Mouse (Mus musculus) c-Kit-negative CD71-positive TER-119-positive erythroid progenitor cells, embryonic 14.5 days (primary cell): ENCODE measurements around the gene Prickle1.

Experiments
- DNase-seq: peaks from one replicate; pipeline ENCODE4 v3.0.0-alpha.2; 2013; ENCODE audit warnings: low read depth, low spot score

Gene Prickle1

DNA sequence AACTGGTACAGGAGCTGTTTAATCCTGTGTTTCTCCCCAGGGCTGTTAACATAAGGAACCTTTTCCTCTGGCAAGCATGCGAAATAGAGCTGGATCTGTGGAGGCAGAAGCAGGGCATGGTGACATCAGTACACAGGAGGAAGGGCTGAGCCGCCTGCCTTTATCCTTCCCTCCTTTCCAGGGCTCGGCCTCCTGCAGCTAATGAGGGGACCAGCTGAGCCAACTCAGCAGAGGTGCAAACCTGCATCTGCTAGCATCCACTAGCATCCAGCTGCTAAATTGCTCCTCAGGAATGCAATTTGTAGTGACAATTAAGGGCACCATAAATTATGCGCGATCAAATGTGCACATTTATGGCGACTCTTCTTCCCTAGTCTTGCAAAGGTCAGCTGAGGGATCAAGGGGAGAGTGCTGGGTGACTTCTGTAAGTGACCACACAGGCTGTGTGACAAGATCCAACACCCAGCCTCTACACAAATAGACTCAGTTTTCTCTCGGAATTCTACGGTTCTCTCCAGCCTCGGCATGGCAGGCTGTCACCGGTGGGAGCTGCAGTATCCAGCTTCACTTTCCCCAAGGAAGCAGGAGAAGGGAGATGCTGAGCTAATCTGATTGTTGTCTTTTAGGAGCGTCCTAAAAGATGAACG is 84.9 kb downstream of the Prickle1 start:
- no peak for DNase-seq

GRCm38 (mm10) chr15:93504808-93505207 is 90.9 kb downstream of the Prickle1 start:
- no peak for DNase-seq

- DNase-seq, result no peak
Measured at GRCm38 (mm10) chr15:93503201-93503745, 92.4 kb downstream of the Prickle1 start.

DNA sequence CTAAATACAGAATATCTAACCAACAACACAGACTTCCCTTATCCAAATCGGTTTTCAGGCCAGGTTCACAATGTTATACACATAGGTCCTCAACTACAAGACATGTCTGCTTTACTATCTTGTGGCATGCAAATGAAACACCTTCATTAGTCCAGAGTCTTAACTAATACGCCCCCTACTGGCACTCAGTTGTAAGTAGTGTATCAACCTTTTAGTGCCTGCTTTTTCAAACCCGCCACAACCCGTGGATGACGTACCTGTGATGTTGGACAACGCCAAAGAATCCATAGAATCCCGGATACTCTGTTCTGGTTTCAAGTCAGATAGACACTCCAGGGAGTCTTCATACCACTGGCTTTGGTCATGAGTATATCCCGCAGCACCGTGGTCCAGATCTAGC is 93.0 kb downstream of the Prickle1 start:
- DNase-seq, result no peak

DNA sequence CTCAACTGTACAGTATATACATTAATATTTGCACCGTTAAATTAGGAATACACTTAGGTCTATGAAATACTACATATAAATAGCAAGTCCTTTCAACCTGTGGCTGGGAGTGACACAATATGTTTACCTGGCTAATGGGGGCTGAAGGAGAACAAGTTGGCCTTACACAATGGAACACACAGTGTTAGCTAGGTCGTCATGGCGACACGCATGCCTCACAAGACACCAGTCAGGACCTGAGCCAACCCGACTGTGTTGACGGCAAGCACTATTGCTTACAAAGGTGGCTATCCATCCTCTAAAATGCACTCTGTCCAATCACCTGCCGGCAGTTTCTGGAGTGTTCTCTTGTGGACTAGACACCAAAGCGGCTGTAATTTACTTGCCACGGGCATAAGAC is 95.8 kb downstream of the Prickle1 start:
- no peak for DNase-seq

DNA sequence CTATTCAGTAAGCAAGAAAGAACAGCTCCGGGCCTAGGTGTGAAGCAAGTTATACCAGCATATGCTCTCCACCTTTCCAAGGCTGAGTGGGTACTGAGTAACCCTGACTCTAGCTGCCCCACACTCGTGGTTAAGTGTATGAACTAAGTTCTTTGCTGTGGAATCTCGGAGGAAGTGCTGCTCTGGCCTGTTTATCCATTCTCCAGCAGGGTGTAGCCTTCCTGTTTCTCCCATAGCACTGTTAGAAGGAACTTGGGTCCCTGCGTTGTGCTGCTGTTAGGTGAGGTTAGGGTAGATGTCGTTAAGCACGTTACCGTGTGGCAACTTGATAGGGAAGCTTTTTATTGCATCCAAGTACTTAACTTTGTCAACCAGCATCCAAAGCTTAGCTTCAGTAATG is 101.0 kb downstream of the Prickle1 start:
- no peak for DNase-seq

GRCm38 (mm10) chr15:93489597-93489996 is 106.1 kb downstream of the Prickle1 start:
- no peak for DNase-seq

DNA sequence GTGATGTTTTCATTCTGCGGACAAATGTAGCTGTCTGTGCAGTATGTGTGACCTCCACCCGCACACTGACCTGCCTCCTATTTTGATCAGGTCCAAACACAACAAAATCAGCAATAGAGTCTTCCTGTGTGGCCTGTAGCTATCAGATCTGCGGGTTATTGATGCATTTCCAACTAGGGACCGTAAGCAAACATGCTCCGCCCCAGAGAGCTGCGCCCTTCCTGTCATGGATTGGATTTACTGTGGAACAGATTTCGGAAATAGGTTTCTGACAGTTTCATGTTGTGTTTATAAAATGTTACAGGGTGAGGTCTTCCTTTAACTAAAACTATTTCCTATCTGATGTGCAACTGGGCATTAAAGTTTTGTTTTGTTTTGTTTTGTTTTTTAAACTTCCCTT is 109.6 kb downstream of the Prickle1 start:
- DNase-seq, result no peak

GRCm38 (mm10) chr15:93485252-93485651 is 110.4 kb downstream of the Prickle1 start:
- DNase-seq, result no peak

GRCm38 (mm10) chr15:93484261-93484710 is 111.4 kb downstream of the Prickle1 start:
- no peak for DNase-seq

DNA sequence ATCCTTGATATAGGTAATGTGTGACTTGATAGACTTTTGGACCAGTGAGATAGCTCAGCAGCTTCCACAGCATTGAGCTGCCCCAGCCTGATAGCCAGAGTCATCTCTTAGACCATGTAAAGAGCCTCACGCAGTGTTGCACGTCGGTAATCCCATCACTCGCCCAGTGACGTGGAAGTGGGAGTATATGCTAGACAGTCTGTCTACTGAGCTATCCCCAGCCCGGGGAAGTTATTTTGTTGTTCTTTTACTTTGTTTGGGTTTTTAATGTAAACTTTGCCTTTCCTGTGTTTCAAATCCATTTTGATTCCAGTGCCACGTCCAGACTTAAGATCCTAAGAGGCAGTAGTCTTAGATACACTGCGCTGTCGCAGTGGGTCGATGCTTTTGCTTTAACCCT is 114.6 kb downstream of the Prickle1 start:
- DNase-seq, result no peak

DNA sequence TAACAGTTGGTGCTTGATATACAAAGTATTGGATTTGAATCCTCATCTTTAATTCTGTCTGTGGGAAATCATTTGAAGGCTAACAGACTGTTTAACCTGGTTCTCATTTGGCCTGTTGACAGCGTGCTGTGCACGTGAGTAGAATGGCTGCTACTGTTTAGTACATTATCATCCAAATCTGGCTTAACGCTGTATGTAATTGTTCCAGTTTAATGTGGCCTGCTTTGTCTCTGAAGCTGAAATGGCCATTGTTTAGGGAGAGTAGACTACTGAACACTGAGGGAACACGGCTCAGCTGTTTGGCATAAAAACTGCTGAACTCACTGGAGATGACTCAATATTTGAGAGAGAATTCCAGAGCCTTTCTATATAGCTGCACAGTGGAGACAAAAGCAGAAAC is 116.2 kb downstream of the Prickle1 start:
- no peak for DNase-seq

GRCm38 (mm10) chr15:93478676-93479075 is 117.0 kb downstream of the Prickle1 start:
- no peak for DNase-seq

DNA sequence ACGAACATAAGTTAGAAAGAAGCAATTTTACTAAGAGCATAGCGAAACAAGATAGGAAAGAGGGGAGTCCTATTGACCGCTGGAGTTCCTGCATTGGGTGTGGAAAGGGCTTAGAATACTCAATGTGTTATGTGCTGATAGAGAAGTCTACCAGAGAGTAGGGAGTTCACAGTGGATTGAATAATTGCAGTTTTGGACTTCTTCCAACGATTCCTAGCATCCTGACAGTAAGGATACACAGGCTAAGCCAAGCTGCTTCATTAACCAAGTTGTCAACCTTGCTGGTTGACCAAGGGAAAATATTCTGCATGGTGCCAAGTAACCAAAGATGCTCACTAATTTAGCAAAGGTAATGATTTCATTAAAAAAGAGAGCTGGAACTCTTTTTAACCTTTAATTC is 118.0 kb downstream of the Prickle1 start:
- DNase-seq, result no peak

DNA sequence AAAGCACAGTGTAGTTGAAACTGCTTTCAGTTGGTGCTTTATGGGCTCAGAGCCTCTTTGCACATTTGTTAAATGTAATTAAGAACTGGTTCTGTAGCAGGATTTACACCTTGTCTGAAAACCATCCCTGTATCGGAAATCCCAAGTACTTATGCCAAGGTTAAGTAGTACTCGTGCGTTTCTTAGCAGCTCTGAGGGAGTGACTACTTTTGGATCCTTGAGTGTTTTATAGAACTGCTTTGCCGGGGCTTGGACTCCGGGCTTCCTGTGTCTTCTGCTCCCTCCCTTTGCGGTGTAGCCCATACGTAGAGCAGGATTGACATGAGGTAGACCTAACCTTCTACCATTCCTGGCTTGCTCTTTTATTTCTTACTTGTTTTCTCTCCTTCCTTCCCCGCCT is 120.0 kb downstream of the Prickle1 start:
- no peak for DNase-seq

GRCm38 (mm10) chr15:93474277-93474676 is 121.4 kb downstream of the Prickle1 start:
- DNase-seq, result no peak

GRCm38 (mm10) chr15:93472089-93472488 is 123.6 kb downstream of the Prickle1 start:
- DNase-seq, result no peak

DNA sequence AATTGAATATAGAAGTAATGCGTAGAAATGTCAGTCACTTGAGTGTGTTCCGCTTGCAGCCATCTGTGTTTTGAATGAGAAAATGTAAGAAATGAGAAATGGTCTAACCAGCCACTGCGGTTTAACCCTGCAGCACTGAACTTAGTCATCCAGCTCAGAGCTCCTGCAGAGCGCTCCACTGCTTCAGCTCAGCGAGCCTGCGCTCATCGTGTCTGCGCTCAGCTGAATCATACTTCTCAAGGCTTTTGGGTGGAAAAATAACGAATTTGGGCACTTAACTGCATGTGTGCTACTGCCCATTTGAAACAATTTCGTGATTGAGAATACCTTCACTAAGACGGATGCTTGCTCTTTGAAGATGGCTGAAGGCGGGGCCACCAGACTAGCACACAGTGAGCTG is 124.0 kb downstream of the Prickle1 start:
- no peak for DNase-seq

GRCm38 (mm10) chr15:93461066-93461465 is 134.6 kb downstream of the Prickle1 start:
- no peak for DNase-seq

DNA sequence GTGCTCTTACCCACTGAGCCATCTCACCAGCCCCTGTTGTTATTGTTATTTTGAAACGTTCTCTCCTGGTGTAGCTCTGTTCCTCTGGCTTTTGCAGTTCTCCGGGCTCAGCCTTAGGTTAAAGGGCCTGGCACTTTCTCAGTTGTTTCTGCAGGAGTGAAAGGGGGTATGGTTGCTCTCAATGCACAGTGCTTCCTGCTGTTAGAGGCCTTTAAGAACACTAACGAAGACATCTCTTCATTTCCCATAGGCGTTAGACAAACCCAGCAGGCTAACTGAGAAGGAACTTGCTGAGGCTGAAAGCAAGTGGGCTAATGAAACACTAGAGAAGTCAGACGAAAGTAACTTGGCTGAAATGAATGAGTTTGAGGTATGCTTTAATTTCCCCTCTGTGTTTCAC is 136.3 kb downstream of the Prickle1 start:
- no peak for DNase-seq

GRCm38 (mm10) chr15:93456005-93456404 is 139.7 kb downstream of the Prickle1 start:
- no peak for DNase-seq

DNA sequence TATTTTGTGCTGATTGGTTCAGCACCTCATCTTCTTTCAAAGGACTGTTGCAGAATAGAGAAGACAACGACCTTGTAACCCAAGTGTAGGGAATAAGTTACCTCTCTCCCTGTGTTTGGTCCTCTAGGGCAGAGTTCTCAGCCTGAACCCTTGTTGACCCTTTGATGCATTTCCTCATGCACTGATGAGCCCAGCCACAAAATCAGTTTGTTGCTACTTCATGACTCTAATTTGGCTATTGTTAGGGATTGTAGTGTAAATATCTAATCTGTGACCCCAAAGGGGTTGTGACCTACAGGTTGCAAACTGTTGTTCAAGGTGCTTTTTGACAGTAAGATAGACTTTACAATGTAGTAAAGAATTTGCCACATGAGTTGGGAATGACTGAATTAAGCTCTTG is 142.4 kb downstream of the Prickle1 start:
- DNase-seq, result no peak
